ENCODE assay signal across 21 mouse cellular contexts in the genomic region with DNA sequence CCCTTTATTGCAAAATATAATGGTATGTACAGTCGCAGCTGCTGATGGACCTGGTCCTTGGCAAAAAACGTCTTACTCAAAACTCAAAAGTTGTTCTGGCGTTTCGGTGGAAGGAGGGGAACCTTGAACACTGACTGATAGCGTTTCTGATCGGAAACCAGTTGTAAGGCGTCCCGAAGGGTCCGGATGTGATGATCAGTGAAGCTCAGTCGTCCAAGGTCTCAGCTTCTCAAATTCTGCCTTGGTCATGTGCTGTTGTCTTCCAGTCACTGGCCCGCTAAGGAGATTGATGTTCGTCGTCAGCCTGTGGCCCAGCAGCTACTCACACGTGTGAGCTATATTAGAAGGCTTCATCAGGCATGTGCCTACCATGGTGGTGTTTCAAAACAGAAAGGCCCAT.
DNase-seq lines count a peak whose midpoint lies in the region; ATAC-seq and TF ChIP-seq lines count a peak whose summit lies in the region.
"Had no signal": no experiment of that assay in that cellular context is flagged by ENCODE, and none has a peak within 500 bp of the region (broad histone marks: within the 10 kb centered on the region; RNA-seq: fewer than 3 reads in every experiment).

No protein-coding gene starts in this region.

- H3K4me1 ChIP-seq in lung, embryonic 16.5 days (replicated peaks; ENCODE audit: control insufficient read depth, insufficient read depth, low read length) = peaks cover 4% of the 10 kb centered on the region; the same call in 1 of the 2 replicates
- H3K4me1 ChIP-seq in limb, embryonic 14.5 days (ENCODE audit: control insufficient read depth, insufficient read depth, low read length) = peaks cover 16% of the 10 kb centered on the region; the same call in 1 of the 2 replicates
- H3K4me1 ChIP-seq in stomach, embryonic 16.5 days (ENCODE audit: control insufficient read depth, insufficient read depth, low read length) = peaks cover 11% of the 10 kb centered on the region
- H3K4me1 ChIP-seq in hindbrain, embryonic 12.5 days = 0 out of 2 replicates have a peak, but pooled peaks cover 3% of the 10 kb centered on the region
- H3K4me1 ChIP-seq: heart, embryonic 10.5 days had no signal

- peak; percentile 57 for DNase-seq in heart, adult 11 months
- DNase-seq in heart, postnatal 4 days = no peak
- no peak for DNase-seq in lung, adult 18-20 months
- DNase-seq in limb, embryonic 14.5 days (ENCODE audit: low spot score) = no peak
- DNase-seq: adrenal gland, adult 2 months; adrenal gland, postnatal 36 days; cerebellum, adult 8-10 months; cerebellum, postnatal 14 days; gastrocnemius, postnatal 36 days; heart, adult 18-20 months; heart, postnatal 10 days had no signal

- no peak overlapping the region for H3K4me3 ChIP-seq in lung, embryonic 16.5 days (ENCODE audit: low read length)
- no peak overlapping the region for H3K4me3 ChIP-seq in limb, embryonic 14.5 days (replicated peaks; ENCODE audit: low read length)
- no peak overlapping the region for H3K4me3 ChIP-seq in stomach, embryonic 16.5 days (replicated peaks; ENCODE audit: low read length)
- no peak overlapping the region for H3K4me3 ChIP-seq in hindbrain, embryonic 12.5 days
- H3K4me3 ChIP-seq: embryonic facial prominence, embryonic 15.5 days; forebrain, embryonic 15.5 days; heart, embryonic 10.5 days had no signal

- no peaks in the 10 kb centered on the region for H3K27me3 ChIP-seq in lung, embryonic 16.5 days (ENCODE audit: control insufficient read depth, insufficient read depth, low read depth, low read length)
- no peaks in the 10 kb centered on the region for H3K27me3 ChIP-seq in limb, embryonic 14.5 days (ENCODE audit: control insufficient read depth, insufficient read depth, low read length)
- no peaks in the 10 kb centered on the region for H3K27me3 ChIP-seq in stomach, embryonic 16.5 days (ENCODE audit: control insufficient read depth, insufficient read depth, low read length)
- H3K27me3 ChIP-seq in hindbrain, embryonic 12.5 days = no peaks in the 10 kb centered on the region
- H3K27me3 ChIP-seq: CH12.LX; embryonic facial prominence, embryonic 15.5 days; forebrain, embryonic 15.5 days; Patski had no signal

- H3K4me2 ChIP-seq in lung, embryonic 16.5 days (ENCODE audit: low read depth, low read length) = no peak overlapping the region
- H3K4me2 ChIP-seq in limb, embryonic 14.5 days (replicated peaks; ENCODE audit: low read depth, low read length, severe bottlenecking) = no peak overlapping the region
- H3K4me2 ChIP-seq in stomach, embryonic 16.5 days (ENCODE audit: low read depth, low read length) = no peak overlapping the region
- H3K4me2 ChIP-seq in hindbrain, embryonic 12.5 days (replicated peaks) = no peak overlapping the region
- H3K4me2 ChIP-seq: embryonic facial prominence, embryonic 15.5 days; forebrain, embryonic 15.5 days; hindbrain, embryonic 14.5 days had no signal

- 61% methylated on average over 14 of the region's 14 CpGs for WGBS in lung, embryonic 16.5 days
- WGBS in limb, embryonic 14.5 days = 50% methylated on average over 14 of the region's 14 CpGs
- 71% methylated on average over 14 of the region's 14 CpGs for WGBS in stomach, embryonic 16.5 days
- WGBS in hindbrain, embryonic 12.5 days = 88% methylated on average over 14 of the region's 14 CpGs

- no peaks in the 10 kb centered on the region for H3K36me3 ChIP-seq in lung, embryonic 16.5 days (ENCODE audit: control insufficient read depth, insufficient read depth, low read length)
- H3K36me3 ChIP-seq in limb, embryonic 14.5 days (ENCODE audit: control insufficient read depth, insufficient read depth, low read length) = no peaks in the 10 kb centered on the region
- H3K36me3 ChIP-seq in stomach, embryonic 16.5 days (ENCODE audit: control insufficient read depth, insufficient read depth, low read length) = no peaks in the 10 kb centered on the region
- H3K36me3 ChIP-seq in hindbrain, embryonic 12.5 days = no peaks in the 10 kb centered on the region
- H3K36me3 ChIP-seq: embryonic facial prominence, embryonic 15.5 days; forebrain, embryonic 15.5 days; heart, embryonic 10.5 days had no signal

- H3K27ac ChIP-seq in lung, embryonic 16.5 days (ENCODE audit: low read length) = 0 out of 2 replicates have a peak overlapping the region, but pooled peaks have one; percentile 19
- H3K27ac ChIP-seq in limb, embryonic 14.5 days (replicated peaks; ENCODE audit: low read depth, low read length) = no peak overlapping the region
- 0 out of 2 replicates have a peak overlapping the region, but pooled peaks have one; percentile 21 for H3K27ac ChIP-seq in stomach, embryonic 16.5 days (ENCODE audit: low read length)
- H3K27ac ChIP-seq in hindbrain, embryonic 12.5 days = no peak overlapping the region
- H3K27ac ChIP-seq: forebrain, embryonic 15.5 days; heart, embryonic 10.5 days; hindbrain, embryonic 14.5 days had no signal

- H3K9me3 ChIP-seq in lung, embryonic 16.5 days (ENCODE audit: control insufficient read depth, low read length) = no peaks in the 10 kb centered on the region
- H3K9me3 ChIP-seq in limb, embryonic 14.5 days (ENCODE audit: control insufficient read depth, low read length) = no peaks in the 10 kb centered on the region
- no peaks in the 10 kb centered on the region for H3K9me3 ChIP-seq in stomach, embryonic 16.5 days (replicated peaks; ENCODE audit: control insufficient read depth, low read length)
- H3K9me3 ChIP-seq in hindbrain, embryonic 12.5 days (replicated peaks) = no peaks in the 10 kb centered on the region
- H3K9me3 ChIP-seq: embryonic facial prominence, embryonic 15.5 days; forebrain, embryonic 15.5 days; heart, embryonic 10.5 days had no signal

- peak; percentile 62 for ATAC-seq in lung, embryonic 16.5 days (ENCODE audit: low read depth)
- peak; percentile 20; the same call in 1 of the 2 replicates for ATAC-seq in limb, embryonic 14.5 days (ENCODE audit: low FRiP score, low read depth)
- ATAC-seq in stomach, embryonic 16.5 days (ENCODE audit: insufficient read depth, low FRiP score) = no peak
- ATAC-seq in hindbrain, embryonic 12.5 days (ENCODE audit: low FRiP score) = no peak
- ATAC-seq: activated CD4-positive, CD25-positive, alpha-beta regulatory T cell, adult 4 months; forebrain, embryonic 15.5 days had no signal

- no peak for TF ChIP-seq POLR2A in limb, embryonic 14.5 days (IDR thresholded peaks at IDR 0.05; ENCODE audit: borderline replicate concordance, extremely low read depth, insufficient read depth, insufficient read length)

- H3K9ac ChIP-seq in lung, embryonic 16.5 days (ENCODE audit: low read length) = no peak overlapping the region
- H3K9ac ChIP-seq in limb, embryonic 14.5 days (ENCODE audit: low read depth, low read length, severe bottlenecking) = no peak overlapping the region
- H3K9ac ChIP-seq in stomach, embryonic 16.5 days (ENCODE audit: low read length) = no peak overlapping the region
- no peak overlapping the region for H3K9ac ChIP-seq in hindbrain, embryonic 12.5 days
- H3K9ac ChIP-seq: embryonic facial prominence, embryonic 15.5 days; forebrain, embryonic 15.5 days; hindbrain, embryonic 14.5 days had no signal

Comparison
In these comparisons a context has a peak if more than half of its experiments do, and no peak if none do; other contexts are left out.
1. ATAC-seq: peak in lung, embryonic 16.5 days (single experiment) and limb, embryonic 14.5 days (single experiment); none in stomach, embryonic 16.5 days (single experiment) and hindbrain, embryonic 12.5 days (single experiment).
2. H3K27ac ChIP-seq: peak in lung, embryonic 16.5 days (single experiment) and stomach, embryonic 16.5 days (single experiment); none in limb, embryonic 14.5 days (single experiment) and hindbrain, embryonic 12.5 days (single experiment).